Comparison of ENCODE assay signal across 10 mouse cellular contexts in genomic region chr9:92930231-92930966, GRCm38 (mm10).
DNase-seq lines count a peak whose midpoint lies in the region; ATAC-seq and TF ChIP-seq lines count a peak whose summit lies in the region.
"Had no signal": no experiment of that assay in that cellular context is flagged by ENCODE, and none has a peak within 500 bp of the region (broad histone marks: within the 10 kb centered on the region; RNA-seq: fewer than 3 reads in every experiment).

No protein-coding gene starts in this region.

- peaks cover 8% of the 10 kb centered on the region for H3K4me1 ChIP-seq in hindbrain, embryonic 12.5 days
- 0 out of 2 replicates have a peak, but pooled peaks cover 6% of the 10 kb centered on the region for H3K4me1 ChIP-seq in midbrain, postnatal 0 days (ENCODE audit: insufficient read depth, low read length)

- 0 out of 2 replicates have a peak, but pooled peaks have one; percentile 3 for TF ChIP-seq CTCF in midbrain, postnatal 0 days (IDR thresholded peaks at IDR 0.05)

- no peak overlapping the region for H3K4me3 ChIP-seq in hindbrain, embryonic 12.5 days
- H3K4me3 ChIP-seq in midbrain, postnatal 0 days (ENCODE audit: low read depth, low read length) = peak overlapping the region; percentile 2; the same call in 1 of the 2 replicates

- H3K27me3 ChIP-seq in hindbrain, embryonic 12.5 days = no peaks in the 10 kb centered on the region
- H3K27me3 ChIP-seq in midbrain, postnatal 0 days (ENCODE audit: insufficient read depth, low read length) = no peaks in the 10 kb centered on the region

- DNase-seq in kidney, postnatal 4 days = peak; percentile 2 to 8
- DNase-seq in kidney, postnatal 36 days = no peak
- DNase-seq in embryo, embryonic 10 days (ENCODE audit: low spot score) = peak; percentile 79
- peak; percentile 88 for DNase-seq in midbrain, postnatal 0 days (ENCODE audit: low spot score)
- no peak for DNase-seq in lung, postnatal 25 days (ENCODE audit: low spot score)
- DNase-seq in c-Kit-positive CD71-positive TER-119-positive erythroid progenitor cells, embryonic 14.5 days (ENCODE audit: low spot score) = no peak
- DNase-seq in gastrocnemius, postnatal 36 days = no peak
- DNase-seq: heart, postnatal 36 days; thymus, postnatal 36 days had no signal

- no peak overlapping the region for H3K9ac ChIP-seq in hindbrain, embryonic 12.5 days
- H3K9ac ChIP-seq in midbrain, postnatal 0 days (replicated peaks; ENCODE audit: low read length, poor library complexity, severe bottlenecking) = peak overlapping the region; percentile 37

- peak overlapping the region; percentile 30 for H3K4me2 ChIP-seq in hindbrain, embryonic 12.5 days (replicated peaks)
- H3K4me2 ChIP-seq in midbrain, postnatal 0 days (ENCODE audit: low read depth, low read length, poor library complexity, severe bottlenecking) = peak overlapping the region; percentile 32

- peaks cover 16% of the 10 kb centered on the region; the same call in 1 of the 2 replicates for H3K9me3 ChIP-seq in hindbrain, embryonic 12.5 days (replicated peaks)
- 0 out of 2 replicates have a peak, but pooled peaks cover 8% of the 10 kb centered on the region for H3K9me3 ChIP-seq in midbrain, postnatal 0 days (ENCODE audit: low read length)

- H3K27ac ChIP-seq in hindbrain, embryonic 12.5 days = peak overlapping the region; percentile 55
- H3K27ac ChIP-seq in midbrain, postnatal 0 days (ENCODE audit: low read depth, low read length) = peak overlapping the region; percentile 55; the same call in 1 of the 2 replicates

- peak; percentile 95 for ATAC-seq in hindbrain, embryonic 12.5 days (ENCODE audit: low FRiP score)
- ATAC-seq in midbrain, postnatal 0 days (ENCODE audit: low FRiP score) = peak; percentile 74

- H3K36me3 ChIP-seq in hindbrain, embryonic 12.5 days = no peaks in the 10 kb centered on the region
- H3K36me3 ChIP-seq in midbrain, postnatal 0 days (ENCODE audit: insufficient read depth, low read length) = no peaks in the 10 kb centered on the region

- intact Hi-C loops in gastrocnemius, postnatal 36 days (cut with DNase I) = no loop called here

- 20% methylated on average over 6 of the region's 6 CpGs for WGBS in hindbrain, embryonic 12.5 days
- 11% methylated on average over 6 of the region's 6 CpGs for WGBS in midbrain, postnatal 0 days

Comparison
In these comparisons a context has a peak if more than half of its experiments do, and no peak if none do; other contexts are left out.
1. DNase-seq: peak in kidney, postnatal 4 days (2 of 2), embryo, embryonic 10 days (single experiment) and midbrain, postnatal 0 days (single experiment); none in kidney, postnatal 36 days (0 of 2), lung, postnatal 25 days (single experiment), c-Kit-positive CD71-positive TER-119-positive erythroid progenitor cells, embryonic 14.5 days (single experiment) and gastrocnemius, postnatal 36 days (0 of 2).